Mouse (Mus musculus) heart, postnatal 4 days (tissue): ENCODE results near the gene Catip. TPM values are rescaled to one million over a fixed set of nuclear protein-coding genes. Genes with fewer than 3 reads are reported as not detected.
A peak's percentile ranks its signal among the peaks of the same experiment; 100 is the strongest.

ENCODE experiments used
- DNase-seq: peaks from one replicate; pipeline ENCODE4 v3.0.0; 2021
- total RNA-seq, 2 experiments: library from RNA; stranded (reverse); gene quantifications; 2 replicates each; pipeline ENCODE4 v1.2.3; 2021

Catip gene
- total RNA-seq, 2 experiments from 2014 or later, result 0.32 to 0.33 TPM

DNA sequence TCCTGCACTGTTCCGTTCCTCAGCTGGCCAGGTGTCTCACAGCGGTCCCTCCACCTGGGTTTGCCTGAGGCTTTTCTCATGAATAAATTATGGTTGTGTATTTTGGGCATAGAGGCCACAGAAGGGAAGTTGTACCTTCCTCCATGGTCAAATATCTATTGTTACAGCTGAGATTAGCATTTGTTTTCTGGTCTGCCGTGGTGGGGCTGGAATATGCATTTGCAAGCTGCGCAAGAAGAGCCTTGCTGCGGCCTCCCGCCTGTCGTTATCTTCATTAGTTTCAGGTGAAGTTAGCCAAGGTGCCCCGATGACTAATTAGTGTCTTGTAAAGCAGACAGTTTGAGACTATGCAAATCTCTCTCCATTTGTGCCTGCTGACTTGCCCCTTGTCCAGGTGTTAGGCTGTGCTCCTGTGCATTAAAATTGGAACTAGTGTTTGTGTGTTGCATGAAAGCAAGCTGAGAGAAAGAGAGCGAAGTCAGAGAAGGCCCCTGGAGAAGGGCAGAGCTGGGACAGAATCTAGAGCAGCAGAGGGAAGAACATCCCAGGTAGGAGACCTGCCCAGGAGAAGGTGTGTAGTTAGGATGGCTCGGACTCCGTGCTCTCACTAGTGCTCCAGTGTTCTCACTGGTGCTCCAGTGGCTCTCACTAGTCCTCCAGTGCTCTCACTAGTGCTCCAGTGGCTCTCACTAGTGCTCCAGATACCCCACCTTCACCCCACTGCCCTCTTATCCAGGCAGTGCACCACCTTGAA lies 17.6 kb upstream of the Catip start:
- no peak for DNase-seq

DNA sequence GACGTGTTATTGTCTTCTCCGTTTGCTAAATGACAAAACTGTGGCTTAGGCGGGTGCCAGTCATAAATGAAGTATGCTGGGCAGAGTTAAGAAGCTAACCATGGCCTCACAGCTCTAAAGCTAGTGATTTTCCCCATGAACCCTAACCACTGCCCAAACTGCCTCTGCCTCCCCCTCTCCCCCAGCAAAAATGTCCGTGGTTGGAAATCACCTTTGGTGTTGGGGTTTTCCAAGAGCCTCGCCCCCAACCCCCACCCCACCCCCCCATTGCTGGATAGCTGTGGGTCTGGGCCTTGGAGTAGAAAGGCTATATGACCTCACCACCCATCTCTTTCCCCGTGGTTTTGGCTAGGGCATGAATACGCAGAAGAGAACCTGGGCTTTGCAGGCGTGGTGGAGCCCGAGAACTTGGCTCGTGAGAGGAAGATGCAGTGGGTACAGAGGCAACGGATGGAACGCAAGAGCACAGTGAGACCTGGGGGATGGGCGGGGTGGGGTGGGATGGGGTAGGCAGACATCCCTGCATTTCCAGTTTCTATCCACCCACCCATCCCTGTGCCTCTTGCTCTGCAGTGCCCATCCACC lies 10.6 kb upstream of the Catip start:
- no peak for DNase-seq

DNA sequence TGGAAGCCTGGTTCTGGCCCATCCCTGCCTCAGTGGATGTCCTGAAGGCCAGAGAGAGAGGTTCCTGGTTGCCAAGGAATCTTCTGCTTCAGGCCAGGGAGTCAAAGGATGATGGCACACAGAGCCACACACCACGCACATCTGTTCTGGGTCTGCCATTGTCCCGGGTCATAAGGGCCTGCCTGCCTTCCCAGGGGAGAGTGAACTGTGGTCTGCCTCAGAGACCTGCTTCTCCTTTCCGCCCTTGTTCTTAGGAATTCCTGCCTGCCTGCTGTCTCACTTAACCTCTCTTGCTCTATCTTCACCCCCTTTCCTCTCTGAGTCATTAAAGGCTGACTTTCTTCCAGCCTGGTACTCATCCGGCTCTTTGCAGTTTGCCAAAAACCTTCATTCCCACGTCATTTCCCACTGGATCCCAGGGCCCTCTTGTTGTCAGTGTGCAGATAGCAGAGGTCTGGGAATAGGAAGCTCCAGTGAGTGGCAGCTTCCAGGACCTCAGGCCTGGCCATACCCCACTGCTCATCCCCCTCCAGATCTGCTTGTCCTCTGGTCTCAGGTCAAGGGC lies 9.3 kb upstream of the Catip start:
- no peak for DNase-seq

DNA sequence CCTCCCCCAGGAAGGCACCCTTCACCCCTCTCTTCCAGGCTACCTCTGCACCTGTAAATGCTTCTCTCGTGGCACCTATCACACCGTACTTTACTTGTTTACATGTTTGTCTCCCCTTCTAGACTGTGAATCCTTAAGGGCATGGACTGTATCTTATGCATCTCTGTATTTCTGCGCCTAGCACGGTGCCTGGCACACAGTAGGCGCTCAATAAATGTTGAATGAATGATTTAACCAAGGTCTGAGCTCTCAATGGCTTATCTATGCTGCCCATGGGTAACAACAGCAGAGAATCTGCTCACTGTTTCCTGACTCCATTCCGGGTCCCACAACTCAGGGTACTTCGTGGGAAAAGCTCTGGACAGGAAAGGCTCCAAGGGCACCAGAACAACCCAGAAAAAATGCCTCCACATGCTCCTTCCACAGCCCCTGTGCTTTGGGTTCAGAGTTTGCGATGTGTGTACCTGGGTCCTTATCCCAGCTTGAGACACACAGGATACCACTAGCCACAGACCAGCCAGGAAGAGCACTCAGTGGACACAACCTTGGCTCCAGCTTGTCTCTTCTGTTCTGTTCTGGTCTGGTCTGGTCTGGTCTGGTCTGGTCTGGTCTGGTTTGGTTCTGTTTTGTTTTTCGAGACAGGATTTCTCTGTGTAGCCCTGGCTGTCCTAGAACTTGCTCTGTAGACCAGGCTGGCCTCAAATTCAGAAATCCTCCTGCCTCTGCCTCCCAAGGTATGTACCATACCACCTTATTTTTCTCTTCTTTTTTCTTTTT lies 8.3 kb upstream of the Catip start:
- DNase-seq, result no peak

DNA sequence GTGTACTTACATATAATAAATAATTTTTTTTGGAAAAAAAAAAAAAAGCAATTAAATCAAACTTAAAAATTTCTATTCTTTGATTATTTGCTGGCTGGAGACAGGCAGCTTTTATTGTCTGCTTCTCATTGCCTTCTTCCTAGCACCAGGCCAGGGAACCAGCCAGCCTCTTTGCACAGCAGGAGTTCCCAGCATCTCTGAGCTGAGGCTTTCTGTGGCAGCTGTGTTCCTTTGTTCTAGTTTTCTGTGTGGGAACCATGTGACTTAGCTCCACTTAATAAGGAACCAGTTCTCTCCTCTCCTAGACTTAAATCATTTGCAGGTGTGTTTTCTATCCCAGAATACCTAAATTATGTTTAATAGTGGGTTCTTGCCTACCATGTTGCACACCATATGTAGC lies 4.4 kb upstream of the Catip start:
- DNase-seq, result no peak

DNA sequence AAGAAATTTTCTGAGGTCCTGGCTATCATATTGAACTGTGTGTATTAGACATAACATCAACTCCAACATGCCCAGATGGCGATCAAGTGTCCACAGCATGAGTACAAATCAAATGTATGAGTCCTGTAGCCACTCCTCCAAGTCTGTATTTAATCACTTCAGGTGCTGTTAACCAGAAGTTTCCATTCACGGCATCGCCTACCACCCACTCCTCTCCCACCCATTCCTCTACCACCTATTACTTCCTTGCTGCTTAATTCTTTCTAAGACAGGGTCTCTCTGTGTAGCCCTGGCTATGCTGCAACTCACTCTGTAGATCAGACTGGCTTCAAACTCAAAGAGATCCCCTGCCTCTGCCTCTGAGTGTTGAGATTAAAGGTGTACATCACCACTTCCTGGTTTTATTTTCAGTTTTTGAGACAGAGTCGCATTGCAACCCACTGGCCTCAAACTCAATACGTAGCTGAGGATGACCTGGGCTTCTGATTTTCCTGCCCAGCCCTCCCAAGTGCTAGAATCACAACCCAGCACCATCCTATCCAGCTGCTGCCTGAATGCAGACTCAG lies 1.9 kb upstream of the Catip start:
- no peak for DNase-seq

DNA sequence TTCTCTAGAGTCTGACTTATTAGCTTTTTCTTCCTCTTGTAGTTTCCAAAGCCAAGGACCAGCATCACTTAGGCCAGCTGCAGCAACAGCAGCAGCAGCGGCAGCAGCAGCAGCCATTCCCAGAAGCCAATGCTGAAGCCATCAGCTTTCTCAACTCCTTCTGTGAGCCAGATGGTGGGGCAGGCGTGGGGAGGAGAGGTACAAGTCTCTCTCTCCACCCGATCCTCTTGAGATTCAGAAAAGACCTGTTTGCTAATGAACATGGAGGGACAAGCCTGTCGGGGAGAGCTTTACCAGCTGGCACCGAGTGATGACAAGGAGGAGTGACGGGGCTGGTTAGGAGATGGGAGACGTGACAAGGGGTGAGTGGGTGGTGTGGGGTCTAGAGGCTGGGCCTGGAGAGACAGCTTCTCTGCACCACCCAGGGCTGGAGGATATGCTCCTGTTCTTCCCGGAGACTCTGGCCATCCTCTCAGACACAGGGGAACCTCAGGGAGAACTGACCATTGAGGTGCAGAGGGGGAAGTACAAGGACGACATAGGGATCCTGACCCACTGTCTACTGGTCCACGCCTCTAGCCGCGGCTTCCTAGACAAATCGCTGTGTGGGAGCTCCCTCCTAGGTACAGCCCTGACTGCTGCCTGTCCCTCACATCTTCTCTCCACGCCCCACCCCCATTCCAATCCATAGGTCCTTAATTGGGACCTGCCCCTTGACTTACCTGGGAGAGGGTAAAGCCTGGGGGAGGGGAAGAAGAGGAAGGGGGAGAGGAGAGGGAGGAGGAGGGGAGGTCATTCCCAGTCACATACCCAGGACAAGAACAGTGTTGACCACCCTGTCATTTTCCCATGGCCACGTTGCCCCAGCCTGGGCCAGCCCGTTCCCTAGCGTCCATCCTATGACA lies 669 bp downstream of the Catip start:
- DNase-seq, result no peak

DNA sequence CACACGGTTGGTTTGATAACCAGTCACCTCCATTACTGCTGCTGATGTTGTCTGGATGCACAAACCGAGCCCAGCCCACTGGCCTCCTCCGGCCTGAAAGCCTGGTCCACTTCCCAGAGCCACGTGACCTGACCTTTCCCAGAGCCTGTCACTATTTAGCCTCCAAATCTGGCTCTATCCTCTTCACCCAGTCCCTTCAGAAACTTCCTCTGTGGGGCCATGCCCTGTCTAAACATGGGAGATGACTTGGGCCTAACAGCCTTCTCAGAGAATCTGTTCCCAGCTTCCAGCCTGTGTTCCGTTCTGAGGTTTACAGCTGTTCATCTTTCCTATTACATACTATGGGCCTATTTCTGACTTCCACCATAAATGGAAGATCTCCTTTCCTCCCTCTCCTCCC lies 1.5 kb downstream of the Catip start:
- DNase-seq, result no peak

DNA sequence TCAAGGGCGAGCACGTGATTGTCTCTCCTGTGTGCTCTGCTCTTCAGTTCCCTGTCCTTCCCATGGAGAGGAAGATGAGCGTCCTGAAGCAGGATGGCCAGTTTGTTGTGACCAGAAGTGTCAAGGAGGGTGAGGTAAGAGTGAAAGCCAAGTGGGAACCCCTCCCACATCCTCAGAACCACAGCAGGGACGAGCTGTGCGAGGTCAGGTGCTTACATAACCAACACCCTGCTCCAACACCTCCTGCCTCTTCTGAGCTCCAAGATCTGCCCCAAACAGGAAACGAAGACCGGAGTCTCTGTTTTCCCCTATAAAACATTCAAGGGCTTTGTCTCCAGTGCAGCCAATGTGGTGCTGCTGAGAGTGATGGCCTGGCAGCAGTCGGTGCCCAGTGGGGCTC lies 2.4 kb downstream of the Catip start:
- DNase-seq, result no peak

DNA sequence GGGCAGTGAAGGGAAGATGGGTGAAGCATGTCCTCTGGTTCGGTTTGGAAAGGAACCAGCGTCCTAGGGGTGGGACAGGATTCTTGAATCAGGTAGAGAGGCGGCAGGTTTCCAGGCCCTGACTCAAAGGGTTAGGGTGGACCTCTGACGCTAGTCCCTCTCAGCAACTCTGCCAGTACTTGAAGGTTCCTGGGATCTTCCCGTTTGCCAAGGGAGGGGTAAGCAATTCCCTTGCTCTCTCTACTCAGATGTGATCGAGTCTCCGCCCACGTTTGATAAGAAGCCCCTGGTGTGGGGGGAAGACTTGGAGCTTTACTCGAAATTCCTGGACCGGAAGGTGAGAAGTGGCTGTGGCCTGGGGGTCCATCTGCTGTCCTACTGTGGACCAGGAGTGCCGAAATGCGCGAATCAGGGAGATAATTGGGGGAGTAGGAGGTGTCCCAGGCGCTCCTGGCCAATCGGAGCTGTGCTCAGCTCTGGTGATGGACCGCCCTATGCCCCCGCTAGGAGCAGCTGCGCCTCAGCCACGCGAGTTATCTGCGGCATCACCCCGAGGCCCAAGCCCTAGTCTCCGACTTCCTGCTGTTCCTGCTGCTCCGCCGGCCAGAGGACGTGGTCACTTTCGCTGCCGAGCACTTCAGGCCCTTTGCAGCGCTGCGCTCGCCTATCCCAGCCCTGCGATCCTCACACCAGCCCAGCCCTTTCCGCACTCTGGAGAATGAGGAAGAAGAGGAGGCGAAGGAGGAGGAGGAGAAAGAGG lies 6.2 kb downstream of the Catip start:
- DNase-seq, result peak; percentile 75

DNA sequence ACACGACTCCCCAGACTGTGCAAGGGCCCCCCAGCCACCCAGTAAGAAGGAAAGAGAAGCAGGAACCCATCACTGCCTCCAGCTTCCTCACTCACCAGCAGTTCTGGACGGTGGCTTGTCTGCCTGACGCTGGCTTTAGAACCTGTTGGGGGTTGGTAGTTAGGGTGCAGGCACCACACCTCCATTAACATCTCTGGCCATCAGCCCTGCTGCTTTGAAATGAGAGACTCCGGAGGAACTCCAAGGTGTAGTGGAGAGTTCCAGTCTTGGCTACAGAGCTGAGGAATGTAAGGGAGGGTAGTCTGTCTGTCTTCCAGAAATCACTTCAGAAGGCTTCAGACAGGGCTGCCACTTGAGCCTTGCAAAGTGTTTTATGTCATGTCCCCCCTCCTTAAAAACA lies 8.1 kb downstream of the Catip start:
- DNase-seq, result no peak

DNA sequence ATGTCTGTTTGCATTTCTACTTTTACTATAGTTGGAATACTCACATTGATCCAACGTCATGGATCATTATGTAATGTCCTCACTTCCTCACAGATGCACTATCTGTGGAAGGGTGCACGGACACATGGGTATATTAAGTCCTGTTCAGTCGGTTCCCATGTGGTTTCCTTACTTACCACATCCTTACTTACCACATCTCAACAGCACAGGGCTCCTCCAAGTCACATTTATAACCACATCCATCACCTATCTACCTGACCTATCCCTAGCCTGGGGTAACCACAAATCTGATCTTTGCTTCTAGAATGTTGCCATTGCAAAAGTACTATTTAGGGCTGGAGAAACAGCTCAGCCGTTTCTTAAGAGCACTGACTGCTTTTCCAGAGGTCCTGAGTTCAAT lies 11.5 kb downstream of the Catip start:
- DNase-seq, result no peak

DNA sequence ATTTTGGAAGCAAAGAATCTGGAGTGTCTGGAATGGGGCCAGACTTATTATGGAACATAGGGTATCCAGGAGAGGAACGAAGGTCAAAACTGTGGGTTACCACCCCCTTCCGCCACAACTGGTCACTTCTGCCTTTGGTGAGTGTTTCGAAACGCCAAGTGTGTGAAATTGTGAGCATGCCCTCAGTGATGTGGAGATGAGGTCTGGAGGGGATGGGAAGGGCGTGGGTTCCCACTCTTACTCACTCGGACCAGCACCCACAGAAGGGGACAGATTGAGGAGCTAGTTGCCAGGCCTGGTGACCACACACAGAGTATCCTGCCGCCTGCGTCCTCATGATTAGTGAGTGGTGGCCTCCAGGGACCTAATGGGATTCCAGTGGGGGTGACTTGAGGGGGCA lies 13.1 kb downstream of the Catip start, which contains the start of gene Slc11a1:
Gene Slc11a1 (plus strand): TSS at position 216 of the 400 bp plus-strand sequence.
- DNase-seq, result no peak

DNA sequence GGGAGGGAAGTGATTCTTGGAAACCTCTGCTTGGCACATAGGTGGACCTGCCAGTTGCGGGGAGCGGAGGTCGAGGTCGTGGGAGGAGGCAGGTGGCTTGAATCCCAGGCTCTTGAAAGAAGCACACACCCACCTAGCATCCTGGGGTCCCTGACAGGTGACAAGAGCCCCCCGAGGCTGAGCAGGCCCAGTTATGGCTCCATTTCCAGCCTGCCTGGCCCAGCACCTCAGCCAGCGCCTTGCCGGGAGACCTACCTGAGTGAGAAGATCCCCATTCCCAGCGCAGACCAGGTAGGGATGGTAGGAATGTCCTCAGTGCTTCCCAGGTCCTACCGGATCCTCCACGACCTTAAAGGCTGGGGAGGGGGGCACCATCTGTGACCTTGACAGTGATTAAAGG lies 13.7 kb downstream of the Catip start:
- no peak for DNase-seq

DNA sequence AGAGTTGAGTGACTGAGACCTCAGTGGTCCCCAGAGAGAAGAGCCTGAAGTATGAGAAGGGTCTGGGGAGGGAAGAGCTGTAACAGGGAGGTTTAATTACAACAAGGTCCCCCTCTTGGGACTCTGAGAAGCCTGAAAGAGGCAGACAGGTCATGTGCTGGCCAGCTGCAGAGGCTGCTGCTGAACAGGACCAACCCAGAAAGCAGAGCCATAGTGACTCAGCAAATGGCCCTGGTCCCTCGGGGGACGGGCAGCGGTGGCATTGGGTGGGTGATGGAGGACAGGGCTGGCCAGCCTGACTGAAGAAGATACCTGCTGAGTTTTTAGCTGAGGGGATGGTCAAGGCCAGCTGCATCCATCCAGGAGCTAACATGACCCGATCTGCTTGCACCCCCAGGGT lies 14.5 kb downstream of the Catip start:
- no peak for DNase-seq

DNA sequence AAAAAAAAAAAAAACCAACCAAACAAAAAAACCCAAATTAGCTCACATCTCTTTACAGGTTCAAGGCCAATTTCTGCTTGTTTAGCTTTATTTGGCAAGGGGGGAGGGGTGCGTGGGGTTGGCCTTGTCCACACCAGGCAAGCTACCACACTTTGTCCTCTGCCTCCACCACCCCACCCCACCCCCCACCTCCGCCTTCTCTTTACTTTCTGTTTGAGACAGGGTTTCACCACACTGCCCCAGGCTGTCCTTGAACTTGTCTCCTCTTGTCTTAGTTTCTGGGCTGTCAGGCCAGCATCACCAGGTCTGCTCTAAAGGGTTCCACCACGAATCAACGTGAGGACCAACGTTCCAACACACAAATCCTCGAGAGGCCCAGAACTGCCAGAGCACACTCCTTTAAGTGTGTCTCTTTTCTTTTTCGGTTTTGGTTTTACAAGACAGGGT lies 17.2 kb downstream of the Catip start:
- DNase-seq, result no peak

DNA sequence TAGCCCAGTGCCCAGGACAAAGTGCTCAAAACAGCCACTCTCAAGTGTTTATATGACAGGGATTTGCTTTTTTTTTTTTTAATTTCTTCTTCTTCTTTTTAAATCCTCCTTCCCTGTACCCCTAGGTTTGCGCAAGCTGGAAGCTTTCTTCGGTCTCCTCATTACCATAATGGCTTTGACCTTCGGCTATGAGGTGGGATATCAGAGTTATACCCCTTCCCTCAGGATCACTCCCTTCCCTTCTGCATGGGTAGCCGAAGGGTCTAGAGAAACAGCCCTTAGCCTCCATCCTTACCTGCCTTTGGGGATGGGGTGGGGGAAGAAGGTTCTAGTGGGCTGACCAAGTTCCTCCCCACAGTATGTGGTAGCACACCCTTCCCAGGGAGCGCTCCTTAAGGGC lies 18.6 kb downstream of the Catip start:
- no peak for DNase-seq

DNA sequence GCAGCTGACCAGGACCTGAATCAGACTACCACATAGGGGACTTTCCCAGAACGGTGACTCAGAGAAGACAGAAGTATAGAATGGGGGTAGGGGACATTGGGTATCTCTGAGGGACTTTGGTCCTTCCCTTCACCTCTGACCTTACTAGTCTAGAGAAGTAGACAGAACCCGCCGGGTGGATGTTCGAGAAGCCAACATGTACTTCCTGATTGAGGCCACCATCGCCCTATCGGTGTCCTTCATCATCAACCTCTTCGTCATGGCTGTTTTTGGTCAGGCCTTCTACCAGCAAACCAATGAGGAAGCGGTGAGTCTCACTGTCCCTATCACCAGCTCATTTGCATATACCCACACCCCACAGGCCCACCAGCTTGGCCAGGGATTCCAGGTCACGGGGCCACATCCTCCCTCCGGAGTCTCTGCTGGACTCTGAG lies 19.7 kb downstream of the Catip start:
- DNase-seq, result no peak

DNA sequence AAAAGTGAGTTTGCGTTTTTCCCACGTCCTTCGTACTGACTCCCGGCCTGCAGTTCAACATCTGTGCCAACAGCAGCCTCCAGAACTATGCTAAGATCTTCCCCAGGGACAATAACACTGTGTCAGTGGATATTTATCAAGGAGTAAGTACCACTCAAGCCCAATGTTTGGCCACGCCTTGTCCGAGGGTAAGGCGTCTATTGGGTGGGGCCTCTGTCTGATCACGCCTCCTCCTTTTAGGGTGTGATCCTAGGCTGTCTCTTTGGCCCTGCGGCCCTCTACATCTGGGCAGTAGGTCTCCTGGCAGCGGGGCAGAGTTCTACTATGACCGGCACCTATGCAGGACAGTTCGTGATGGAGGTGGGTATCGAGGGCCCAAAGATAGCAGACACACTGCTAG lies 21.5 kb downstream of the Catip start:
- DNase-seq, result no peak

DNA sequence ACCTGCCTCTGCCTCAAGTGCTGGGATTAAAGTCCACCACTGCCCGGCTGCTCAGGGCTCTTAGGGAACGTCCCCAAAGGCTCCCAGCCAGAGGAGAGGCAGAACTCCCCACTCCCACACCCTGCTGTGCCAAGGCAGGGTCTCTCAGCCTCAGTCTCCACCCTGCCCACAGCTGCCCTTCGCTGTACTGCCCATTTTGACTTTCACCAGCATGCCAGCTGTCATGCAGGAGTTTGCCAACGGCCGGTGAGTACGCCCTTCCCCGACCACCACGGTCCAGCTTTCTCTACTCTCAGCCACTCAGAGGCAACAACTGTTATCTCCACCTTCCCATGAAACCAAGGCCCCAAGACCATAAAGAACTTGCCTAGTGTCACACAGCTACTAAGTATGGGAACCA lies 22.6 kb downstream of the Catip start:
- DNase-seq, result no peak

DNA sequence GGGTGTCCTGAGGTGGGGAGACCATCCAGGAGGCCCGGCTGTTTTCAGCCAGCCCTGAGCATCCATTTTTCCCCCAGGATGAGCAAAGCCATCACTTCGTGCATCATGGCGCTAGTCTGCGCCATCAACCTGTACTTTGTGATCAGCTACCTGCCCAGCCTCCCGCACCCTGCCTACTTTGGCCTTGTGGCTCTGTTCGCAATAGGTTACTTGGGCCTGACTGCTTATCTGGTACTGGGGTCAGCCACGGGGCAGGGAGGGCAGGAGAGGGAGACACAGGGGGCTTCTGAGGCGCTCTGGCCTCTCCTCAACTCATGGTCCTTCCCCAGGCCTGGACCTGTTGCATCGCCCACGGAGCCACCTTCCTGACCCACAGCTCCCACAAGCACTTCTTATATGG lies 23.2 kb downstream of the Catip start:
- no peak for DNase-seq
